Mouse (Mus musculus) kidney, adult 10 weeks (tissue): ENCODE measurements around the gene Adam4. TPM values are rescaled to one million over a fixed set of nuclear protein-coding genes. Genes with fewer than 3 reads are reported as not detected.

Experiments used
- polyA plus RNA-seq: library from polyadenylated mRNA; stranded (reverse); fragments of 350-450 nt; fragmentation: Illumina TruSeq; extraction: RNeasy Lipid Tissue Mini Kit (QIAGEN cat#74804); gene quantifications from one replicate; pipeline ENCODE4 v1.2.3, GENCODE M21; 2014; ENCODE audit warnings: low read depth, low replicate concordance

The Adam4 gene
- 0.57 TPM for polyA plus RNA-seq

DNA sequence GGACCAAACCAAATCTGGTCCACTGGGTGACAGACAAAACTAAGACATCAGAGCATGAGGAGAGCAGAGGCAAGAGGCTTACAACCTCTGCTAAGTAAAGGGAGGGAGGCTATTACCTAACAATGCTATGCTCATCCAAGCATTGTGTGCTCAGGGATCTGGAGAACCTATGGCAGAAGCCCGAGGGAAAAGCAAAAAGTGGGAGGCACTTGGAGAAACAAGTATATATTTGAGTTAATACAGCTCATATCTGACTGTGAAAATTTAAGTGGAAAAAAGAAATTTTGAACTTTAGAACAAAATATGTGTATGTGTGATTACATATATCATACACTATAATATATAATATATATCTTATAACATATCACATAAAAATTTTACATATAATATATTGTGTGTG, at the start of gene Adam4:
Gene Adam4, minus strand, starts transcription at position 101 of the 400 bp plus-strand sequence.

DNA sequence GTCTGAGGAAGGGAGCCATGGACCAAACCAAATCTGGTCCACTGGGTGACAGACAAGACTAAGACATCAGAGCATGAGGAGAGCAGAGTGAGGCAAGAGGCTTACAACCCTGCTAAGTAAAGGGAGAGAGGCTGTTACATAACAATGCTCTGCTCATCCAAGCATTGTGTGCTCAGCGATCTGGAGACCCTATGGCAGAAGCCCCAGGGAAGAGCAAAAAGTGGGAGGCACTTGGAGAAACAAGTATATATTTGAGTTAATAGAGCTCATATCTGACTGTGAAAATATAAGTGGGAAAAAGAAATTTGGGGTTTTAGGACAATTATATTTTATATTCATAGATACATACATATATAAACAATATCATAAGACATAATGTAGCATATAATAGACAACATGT, 42.4 kb downstream of the Adam4 start, which contains the start of gene Gm4787:
Gene Gm4787, minus strand, starts transcription at position 101 of the 400 bp plus-strand sequence.

Other genes starting within 250 kb of the Adam4 start
- gene Slc8a3, start 88.8 kb downstream of the Adam4 start, polyA plus RNA-seq: not detected
- gene Gm4787, start 42.5 kb downstream of the Adam4 start, polyA plus RNA-seq: 1.1 TPM
- gene Cox16, start 63.2 kb upstream of the Adam4 start, polyA plus RNA-seq: 342 TPM
- gene Gm20498, start 111.0 kb upstream of the Adam4 start, polyA plus RNA-seq: 7.2 TPM
- gene Synj2bp, start 111.0 kb upstream of the Adam4 start, polyA plus RNA-seq: 154 TPM
- gene Adam21, start 146.5 kb upstream of the Adam4 start, polyA plus RNA-seq: not detected
- gene Med6, start 173.1 kb upstream of the Adam4 start, polyA plus RNA-seq: 72.4 TPM
- 0.40 TPM for gene Ttc9, start 209.3 kb upstream of the Adam4 start, polyA plus RNA-seq